In genomic region chr3:151818265-151818664, GRCm38 (mm10) we compare ENCODE assay signal across 10 mouse cellular contexts. TPM values are rescaled to one million over a fixed set of nuclear protein-coding genes. Genes with fewer than 3 reads are reported as not detected.
DNase-seq lines count a peak whose midpoint lies in the region; ATAC-seq and TF ChIP-seq lines count a peak whose summit lies in the region.
"Had no signal": no experiment of that assay in that cellular context is flagged by ENCODE, and none has a peak within 500 bp of the region (broad histone marks: within the 10 kb centered on the region; RNA-seq: fewer than 3 reads in every experiment).

No protein-coding gene starts in this region.

- no peak overlapping the region for H3K4me3 ChIP-seq in kidney, embryonic 14.5 days (ENCODE audit: low read length)
- H3K4me3 ChIP-seq: limb, embryonic 13.5 days had no signal

- H3K27me3 ChIP-seq in kidney, embryonic 14.5 days (ENCODE audit: control insufficient read depth, insufficient read depth, low read length): no peaks in the 10 kb centered on the region
- H3K27me3 ChIP-seq: limb, embryonic 13.5 days had no signal

- no peak for TF ChIP-seq POLR2A in brain, embryonic 14.5 days (IDR thresholded peaks at IDR 0.05; ENCODE audit: borderline replicate concordance, extremely low read depth, insufficient read depth, insufficient read length, poor library complexity, severe bottlenecking)

- peak; percentile 36 for DNase-seq in kidney, adult 11 months
- peak; percentile 41 for DNase-seq in ES-CJ7 (ENCODE audit: low read depth, low spot score)
- peak; percentile 25 for DNase-seq in brain, embryonic 14.5 days (ENCODE audit: low read depth)
- DNase-seq in kidney, postnatal 25 days: peak; percentile 60 to 71
- DNase-seq in thymus, postnatal 10 days (ENCODE audit: low spot score in 2 of 2): no peak
- no peak for DNase-seq in urinary bladder, postnatal 4 days (ENCODE audit: low spot score in 2 of 2)

- ATAC-seq in kidney, embryonic 14.5 days (ENCODE audit: low FRiP score, low TSS enrichment): no peak
- no peak for ATAC-seq in activated CD4-positive, CD25-positive, alpha-beta regulatory T cell, adult 4 months

- H3K4me1 ChIP-seq in kidney, embryonic 14.5 days (ENCODE audit: control insufficient read depth, insufficient read depth, low read length): no peaks in the 10 kb centered on the region

- H3K9me3 ChIP-seq in kidney, embryonic 14.5 days (ENCODE audit: control insufficient read depth, low read length): no peaks in the 10 kb centered on the region
- H3K9me3 ChIP-seq: limb, embryonic 13.5 days had no signal

- TF ChIP-seq CTCF in brain, embryonic 14.5 days (IDR thresholded peaks at IDR 0.05; ENCODE audit: borderline replicate concordance, extremely low read depth, insufficient read depth, insufficient read length): peak; percentile 15; the same call in 1 of the 2 replicates

- 80% methylated on average over 6 of the region's 6 CpGs for WGBS in kidney, embryonic 14.5 days

- no peak overlapping the region for H3K9ac ChIP-seq in kidney, embryonic 14.5 days (ENCODE audit: low read depth, low read length)
- H3K9ac ChIP-seq: limb, embryonic 13.5 days had no signal

- no peaks in the 10 kb centered on the region for H3K36me3 ChIP-seq in kidney, embryonic 14.5 days (ENCODE audit: control insufficient read depth, insufficient read depth, low read length)
- H3K36me3 ChIP-seq: limb, embryonic 13.5 days had no signal

- no peak overlapping the region for H3K27ac ChIP-seq in kidney, embryonic 14.5 days (ENCODE audit: low read depth, low read length)
- H3K27ac ChIP-seq: limb, embryonic 13.5 days had no signal

- H3K4me2 ChIP-seq in kidney, embryonic 14.5 days (replicated peaks; ENCODE audit: low read depth, low read length): no peak overlapping the region
- H3K4me2 ChIP-seq: limb, embryonic 13.5 days had no signal

RNA-seq across cellular contexts. Expression of gene Ptgfr, which starts 19.2 kb away (rescaled TPM):
- 4.4 and 6.1 TPM in 2 replicates for polyA plus RNA-seq in kidney, embryonic 14.5 days (2014; fragmentation: Nextera tagmentation; extraction: Ambion mirVana)
- polyA plus RNA-seq in brain, embryonic 14.5 days (2012; rRNA removed): 0.25 and 0.42 TPM in 2 replicates
- polyA plus RNA-seq in activated CD4-positive, CD25-positive, alpha-beta regulatory T cell, adult 4 months (2017; shearing (Covaris generic)): not detected

RNA-seq across cellular contexts. Expression of gene Ifi44l, which starts 55.6 kb away (rescaled TPM):
- polyA plus RNA-seq in kidney, embryonic 14.5 days (2014; fragmentation: Nextera tagmentation; extraction: Ambion mirVana): not detected in 2 replicates
- polyA plus RNA-seq in brain, embryonic 14.5 days (2012; rRNA removed): not detected in 2 replicates
- polyA plus RNA-seq in activated CD4-positive, CD25-positive, alpha-beta regulatory T cell, adult 4 months (2017; shearing (Covaris generic)): 1 to 10 TPM in 1 of 2 experiments, not detected in 1; 7.4 TPM
- polyA plus RNA-seq: limb, embryonic 13.5 days; small intestine, adult 2 months had no signal

Comparison
In these comparisons a context has a peak if more than half of its experiments do, and no peak if none do; other contexts are left out.
1. DNase-seq: peak in kidney, adult 11 months (single experiment), ES-CJ7 (single experiment), brain, embryonic 14.5 days (single experiment) and kidney, postnatal 25 days (2 of 2); none in thymus, postnatal 10 days (0 of 2) and urinary bladder, postnatal 4 days (0 of 2).